Mouse (Mus musculus): ENCODE data around the gene Pitpnb. TPM values are rescaled to one million over a fixed set of nuclear protein-coding genes. Genes with fewer than 3 reads are reported as not detected.

Pitpnb gene
- polyA plus RNA-seq, 1 experiment from 2014 or later = 61.2 TPM

- WGBS = 61% methylated on average over 3 of the region's 3 CpGs
- H3K27ac ChIP-seq (replicated peaks) = no peak overlapping the region
- H3K36me3 ChIP-seq (ENCODE audit: control insufficient read depth, insufficient read depth, low read length) = no peaks in the 10 kb centered on the region
- H3K4me3 ChIP-seq (ENCODE audit: low read depth, low read length) = no peak overlapping the region
- 0 out of 2 replicates have a peak, but pooled peaks cover 4% of the 10 kb centered on the region for H3K4me1 ChIP-seq (replicated peaks; ENCODE audit: control insufficient read depth, insufficient read depth)
- no peaks in the 10 kb centered on the region for H3K9me3 ChIP-seq (ENCODE audit: control insufficient read depth, low read length)
- DNase-seq (ENCODE audit: low spot score) = no peak
- no peaks in the 10 kb centered on the region for H3K27me3 ChIP-seq (ENCODE audit: control insufficient read depth, insufficient read depth, low read length)
- no peak for ATAC-seq (ENCODE audit: low FRiP score, low TSS enrichment)
- H3K9ac ChIP-seq (ENCODE audit: low read length) = no peak overlapping the region
- no peak overlapping the region for H3K4me2 ChIP-seq (replicated peaks; ENCODE audit: low read depth)
- TF ChIP-seq CTCF (IDR thresholded peaks at IDR 0.05; ENCODE audit: low read depth) = no peak
- no peak for TF ChIP-seq EP300 (optimal IDR thresholded peaks at IDR 0.05)
Observed at GRCm38 (mm10) chr5:111410665-111411064, 80.1 kb downstream of the Pitpnb start.

- Histone ChIP-seq H3K9ac (ENCODE audit: low read length) (no peak overlapping the region), H3K9me3 (ENCODE audit: control insufficient read depth, low read length) (no peaks in the 10 kb centered on the region), H3K27me3 (ENCODE audit: control insufficient read depth, insufficient read depth, low read length) (peaks cover 4% of the 10 kb centered on the region; the same call in 1 of the 2 replicates), H3K4me3 (ENCODE audit: low read depth, low read length) (no peak overlapping the region), H3K36me3 (ENCODE audit: control insufficient read depth, insufficient read depth, low read length) (no peaks in the 10 kb centered on the region), H3K27ac (replicated peaks) (no peak overlapping the region), H3K4me1 (replicated peaks; ENCODE audit: control insufficient read depth, insufficient read depth) (peaks cover 6% of the 10 kb centered on the region), H3K4me2 (replicated peaks; ENCODE audit: low read depth) (no peak overlapping the region)
- DNase-seq (ENCODE audit: low spot score) = peak; percentile 81
- WGBS = 1% methylated on average over 5 of the region's 5 CpGs
- ATAC-seq (ENCODE audit: low FRiP score, low TSS enrichment) = peak; percentile 27
- no peak for TF ChIP-seq EP300 (optimal IDR thresholded peaks at IDR 0.05)
- TF ChIP-seq CTCF (IDR thresholded peaks at IDR 0.05; ENCODE audit: low read depth) = peak; percentile 87
Observed at GRCm38 (mm10) chr5:111414192-111414591, 83.6 kb downstream of the Pitpnb start.

- peaks cover 8% of the 10 kb centered on the region for H3K4me1 ChIP-seq (replicated peaks; ENCODE audit: control insufficient read depth, insufficient read depth)
- peaks cover 4% of the 10 kb centered on the region; the same call in 1 of the 2 replicates for H3K27me3 ChIP-seq (ENCODE audit: control insufficient read depth, insufficient read depth, low read length)
- H3K9me3 ChIP-seq (ENCODE audit: control insufficient read depth, low read length) = no peaks in the 10 kb centered on the region
- no peak for DNase-seq (ENCODE audit: low spot score)
- no peak overlapping the region for H3K9ac ChIP-seq (ENCODE audit: low read length)
- no peak overlapping the region for H3K4me2 ChIP-seq (replicated peaks; ENCODE audit: low read depth)
- no peak overlapping the region for H3K27ac ChIP-seq (replicated peaks)
- TF ChIP-seq EP300 (optimal IDR thresholded peaks at IDR 0.05) (no peak), CTCF (IDR thresholded peaks at IDR 0.05; ENCODE audit: low read depth) (no peak)
- no peak overlapping the region for H3K4me3 ChIP-seq (ENCODE audit: low read depth, low read length)
- ATAC-seq (ENCODE audit: low FRiP score, low TSS enrichment) = no peak
- H3K36me3 ChIP-seq (ENCODE audit: control insufficient read depth, insufficient read depth, low read length) = no peaks in the 10 kb centered on the region
- 62% methylated on average over 4 of the region's 4 CpGs for WGBS
Observed at GRCm38 (mm10) chr5:111414770-111415249, 84.2 kb downstream of the Pitpnb start.

GRCm38 (mm10) chr5:111415575-111415974, 85.0 kb downstream of the Pitpnb start:
- DNase-seq (ENCODE audit: low spot score) = no peak
- peak overlapping the region; percentile 94 for H3K4me2 ChIP-seq (replicated peaks; ENCODE audit: low read depth)
- H3K9ac ChIP-seq (ENCODE audit: low read length) = no peak overlapping the region
- no peak for ATAC-seq (ENCODE audit: low FRiP score, low TSS enrichment)
- peaks cover 11% of the 10 kb centered on the region for H3K4me1 ChIP-seq (replicated peaks; ENCODE audit: control insufficient read depth, insufficient read depth)
- TF ChIP-seq CTCF (IDR thresholded peaks at IDR 0.05; ENCODE audit: low read depth) = no peak
- no peak for TF ChIP-seq EP300 (optimal IDR thresholded peaks at IDR 0.05)
- H3K9me3 ChIP-seq (ENCODE audit: control insufficient read depth, low read length) = no peaks in the 10 kb centered on the region
- WGBS = 8% methylated on average over 14 of the region's 14 CpGs
- H3K27me3 ChIP-seq (ENCODE audit: control insufficient read depth, insufficient read depth, low read length) = peaks cover 5% of the 10 kb centered on the region; the same call in 1 of the 2 replicates
- no peaks in the 10 kb centered on the region for H3K36me3 ChIP-seq (ENCODE audit: control insufficient read depth, insufficient read depth, low read length)
- H3K27ac ChIP-seq (replicated peaks) = no peak overlapping the region
- peak overlapping the region; percentile 80; the same call in 1 of the 2 replicates for H3K4me3 ChIP-seq (ENCODE audit: low read depth, low read length)

GRCm38 (mm10) chr5:111416048-111416447, 85.5 kb downstream of the Pitpnb start:
- H3K4me2 ChIP-seq (replicated peaks; ENCODE audit: low read depth) = peak overlapping the region; percentile 94
- H3K9me3 ChIP-seq (ENCODE audit: control insufficient read depth, low read length) = no peaks in the 10 kb centered on the region
- H3K27ac ChIP-seq (replicated peaks) = no peak overlapping the region
- H3K9ac ChIP-seq (ENCODE audit: low read length) = no peak overlapping the region
- peak; percentile 28 for DNase-seq (ENCODE audit: low spot score)
- no peaks in the 10 kb centered on the region for H3K36me3 ChIP-seq (ENCODE audit: control insufficient read depth, insufficient read depth, low read length)
- H3K4me3 ChIP-seq (ENCODE audit: low read depth, low read length) = peak overlapping the region; percentile 80
- TF ChIP-seq CTCF (IDR thresholded peaks at IDR 0.05; ENCODE audit: low read depth) (peak; percentile 30; the same call in 1 of the 2 replicates), EP300 (optimal IDR thresholded peaks at IDR 0.05) (no peak)
- no peak for ATAC-seq (ENCODE audit: low FRiP score, low TSS enrichment)
- 4% methylated on average over 13 of the region's 13 CpGs for WGBS
- H3K4me1 ChIP-seq (replicated peaks; ENCODE audit: control insufficient read depth, insufficient read depth) = peaks cover 11% of the 10 kb centered on the region
- peaks cover 7% of the 10 kb centered on the region; the same call in 1 of the 2 replicates for H3K27me3 ChIP-seq (ENCODE audit: control insufficient read depth, insufficient read depth, low read length)

GRCm38 (mm10) chr5:111416591-111417374, 86.2 kb downstream of the Pitpnb start, which contains the start of gene Mn1:
TSS of gene Mn1 (plus strand) at chr5:111417362.
- peak; percentile 19; the same call in 1 of the 2 replicates for TF ChIP-seq CTCF (IDR thresholded peaks at IDR 0.05; ENCODE audit: low read depth)
- TF ChIP-seq EP300 (optimal IDR thresholded peaks at IDR 0.05) = no peak
- ATAC-seq (ENCODE audit: low FRiP score, low TSS enrichment) (peak; percentile 76), DNase-seq (ENCODE audit: low spot score) (peak; percentile 78)
- no peaks in the 10 kb centered on the region for H3K36me3 ChIP-seq (ENCODE audit: control insufficient read depth, insufficient read depth, low read length)
- H3K4me3 ChIP-seq (ENCODE audit: low read depth, low read length) = peak within 1 kb of the TSS; percentile 80
- peak within 1 kb of the TSS; percentile 82 for H3K9ac ChIP-seq (ENCODE audit: low read length)
- H3K27ac ChIP-seq (replicated peaks) = peak within 1 kb of the TSS; percentile 78
- peaks cover 11% of the 10 kb centered on the region for H3K4me1 ChIP-seq (replicated peaks; ENCODE audit: control insufficient read depth, insufficient read depth)
- peak within 1 kb of the TSS; percentile 94 for H3K4me2 ChIP-seq (replicated peaks; ENCODE audit: low read depth)
- H3K9me3 ChIP-seq (ENCODE audit: control insufficient read depth, low read length) = no peaks in the 10 kb centered on the region
- peaks cover 7% of the 10 kb centered on the region; the same call in 1 of the 2 replicates for H3K27me3 ChIP-seq (ENCODE audit: control insufficient read depth, insufficient read depth, low read length)
- WGBS = 1% methylated on average over 86 of the region's 88 CpGs

Data from stomach, postnatal 0 days (tissue).